Mouse (Mus musculus): ENCODE data around the gene Dop1a.

The Dop1a gene

GRCm38 (mm10) chr9:86513733-86514132 is 46.8 kb downstream of the Dop1a start:
- DNase-seq, result no peak

- DNase-seq, result no peak
Measured at GRCm38 (mm10) chr9:86514390-86514789, 47.4 kb downstream of the Dop1a start.

- DNase-seq, result no peak
Measured at GRCm38 (mm10) chr9:86514798-86515197, 47.8 kb downstream of the Dop1a start.

- no peak for DNase-seq
Measured at GRCm38 (mm10) chr9:86522335-86522734, 55.4 kb downstream of the Dop1a start.

GRCm38 (mm10) chr9:86525600-86525999 is 58.6 kb downstream of the Dop1a start:
- no peak for DNase-seq

GRCm38 (mm10) chr9:86534071-86534470 is 67.1 kb downstream of the Dop1a start:
- DNase-seq, result no peak

GRCm38 (mm10) chr9:86543451-86543850 is 76.5 kb downstream of the Dop1a start:
- DNase-seq, result no peak

GRCm38 (mm10) chr9:86544559-86544958 is 77.6 kb downstream of the Dop1a start:
- no peak for DNase-seq

GRCm38 (mm10) chr9:86549637-86550162 is 82.7 kb downstream of the Dop1a start:
- no peak for DNase-seq

GRCm38 (mm10) chr9:86550717-86551116 is 83.8 kb downstream of the Dop1a start:
- DNase-seq, result no peak

- no peak for DNase-seq
Measured at GRCm38 (mm10) chr9:86553886-86554285, 86.9 kb downstream of the Dop1a start.

- no peak for DNase-seq
Measured at GRCm38 (mm10) chr9:86554641-86555040, 87.7 kb downstream of the Dop1a start.

- DNase-seq, result no peak
Measured at GRCm38 (mm10) chr9:86560543-86560942, 93.6 kb downstream of the Dop1a start.

- no peak for DNase-seq
Measured at GRCm38 (mm10) chr9:86569314-86569910, 102.5 kb downstream of the Dop1a start.

GRCm38 (mm10) chr9:86570261-86570890 is 103.4 kb downstream of the Dop1a start:
- DNase-seq, result no peak

GRCm38 (mm10) chr9:86570946-86571345 is 104.0 kb downstream of the Dop1a start:
- DNase-seq, result no peak

- DNase-seq, result peak; percentile 96
Measured at GRCm38 (mm10) chr9:86571540-86572135, 104.7 kb downstream of the Dop1a start, which contains the start of the genes Pgm3 and Rwdd2a. TSS of gene Pgm3 (minus strand) at chr9:86571842. TSS of gene Rwdd2a (plus strand) at chr9:86571991.

GRCm38 (mm10) chr9:86572196-86572595 is 105.2 kb downstream of the Dop1a start:
- no peak for DNase-seq

- peak; percentile 75 for DNase-seq
Measured at GRCm38 (mm10) chr9:86572636-86573291, 105.8 kb downstream of the Dop1a start.

GRCm38 (mm10) chr9:86573616-86574303 is 106.8 kb downstream of the Dop1a start:
- no peak for DNase-seq

GRCm38 (mm10) chr9:86575178-86575577 is 108.2 kb downstream of the Dop1a start:
- DNase-seq, result no peak

- DNase-seq, result no peak
Measured at GRCm38 (mm10) chr9:86579657-86580056, 112.7 kb downstream of the Dop1a start.

- peak; percentile 62 for DNase-seq
Measured at GRCm38 (mm10) chr9:86583740-86584139, 116.8 kb downstream of the Dop1a start.

Measured in cerebellum, adult 8-10 months (tissue).